Mouse (Mus musculus) forelimb bud, embryonic 11.5 days (tissue): ENCODE measurements around the gene Rgl1.
"Not testable (repeated sequence)": the region's sequence is repeated elsewhere in the genome, so short reads cannot be mapped to it uniquely, and the experiment has no call there.

ENCODE experiments used
- DNase-seq: peaks from one replicate; pipeline ENCODE4 v3.0.0-alpha.2; 2012; ENCODE audit warnings: low read depth, low spot score

The Rgl1 gene

GRCm38 (mm10) chr1:152785446-152785845, 19.3 kb upstream of the Rgl1 start:
- DNase-seq: not testable (repeated sequence)

DNA sequence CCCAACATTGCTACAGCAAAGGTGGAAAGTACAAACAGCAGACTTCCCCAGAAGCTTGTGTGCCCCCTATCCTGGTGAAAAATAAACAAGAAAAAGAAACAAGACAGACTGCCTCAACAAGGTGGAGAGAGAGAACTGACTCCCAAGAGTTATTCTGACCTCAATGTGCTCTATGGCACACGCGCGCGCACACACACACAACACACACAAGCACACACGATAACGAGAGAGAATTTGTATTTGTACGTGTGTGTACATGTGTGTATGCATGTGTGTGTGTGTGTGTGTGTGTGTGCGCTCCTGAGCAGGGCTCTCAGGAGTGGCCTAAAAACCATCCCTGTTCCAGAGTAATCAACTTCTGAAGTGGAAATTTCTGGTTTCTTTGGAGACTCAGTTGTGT, 18.5 kb upstream of the Rgl1 start:
- DNase-seq: no peak

- DNase-seq: no peak
Measured at GRCm38 (mm10) chr1:152779071-152779737, 13.1 kb upstream of the Rgl1 start.

GRCm38 (mm10) chr1:152774601-152775000, 8.4 kb upstream of the Rgl1 start:
- DNase-seq: not testable (repeated sequence)

GRCm38 (mm10) chr1:152771016-152771415, 4.9 kb upstream of the Rgl1 start:
- no peak for DNase-seq

- peak; percentile 90 for DNase-seq
Measured at GRCm38 (mm10) chr1:152767749-152768488, 1.8 kb upstream of the Rgl1 start.

GRCm38 (mm10) chr1:152766804-152767748, 925 bp upstream of the Rgl1 start:
- no peak for DNase-seq

DNA sequence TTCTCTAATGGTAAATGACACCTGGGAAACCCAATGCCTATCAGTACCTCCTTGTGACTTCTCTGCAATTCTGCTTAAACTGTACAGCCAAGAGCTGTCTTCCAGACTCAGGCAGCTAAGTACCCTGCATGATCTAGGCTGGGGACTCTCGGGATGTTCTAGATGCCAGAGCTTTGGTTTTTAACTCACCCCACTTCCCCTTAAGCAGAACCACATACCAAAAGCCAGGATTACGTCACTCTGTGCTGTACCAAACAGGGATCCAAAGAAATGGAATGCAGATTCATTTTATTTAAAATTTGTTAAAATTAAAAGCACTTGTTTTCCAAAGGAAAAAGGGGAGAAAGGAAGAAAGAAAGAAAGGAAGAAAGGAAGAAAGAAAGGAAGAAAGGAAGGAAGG, 4.4 kb downstream of the Rgl1 start:
- no peak for DNase-seq

DNA sequence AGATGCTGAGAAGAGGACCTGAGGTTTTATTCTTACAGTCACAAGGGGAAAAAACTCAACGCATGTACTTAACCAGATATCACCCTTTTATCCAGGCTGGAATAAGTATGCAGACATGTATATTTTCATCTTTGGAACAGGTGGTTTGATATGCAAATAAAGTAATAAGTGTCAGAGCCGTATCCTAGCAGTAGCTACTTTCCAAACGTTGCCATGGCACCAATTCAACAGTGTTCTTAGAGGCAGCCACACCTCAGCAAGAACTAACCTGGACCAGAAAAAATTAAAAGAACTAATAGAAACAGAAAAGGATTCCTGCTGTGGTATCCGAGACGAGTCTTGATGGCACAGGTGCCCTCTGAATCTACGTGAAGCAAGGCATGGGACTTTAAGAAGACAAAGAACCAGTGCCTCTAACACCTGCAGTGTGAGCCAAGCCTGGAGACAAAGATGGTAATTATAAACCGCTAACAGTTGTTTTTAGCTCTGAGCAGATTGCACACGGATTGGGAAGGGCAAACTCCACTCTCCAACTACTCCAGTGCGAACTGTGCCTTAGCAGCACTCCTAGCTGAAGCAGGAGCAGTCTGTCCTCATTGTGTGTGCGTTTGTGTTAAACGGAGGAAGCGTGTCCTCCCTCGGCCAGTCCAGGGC, 15.7 kb downstream of the Rgl1 start, which contains the start of gene Apobec4:
TSS of gene Apobec4 (plus strand) at position 240 of the 654 bp plus-strand sequence.
- DNase-seq: no peak

DNA sequence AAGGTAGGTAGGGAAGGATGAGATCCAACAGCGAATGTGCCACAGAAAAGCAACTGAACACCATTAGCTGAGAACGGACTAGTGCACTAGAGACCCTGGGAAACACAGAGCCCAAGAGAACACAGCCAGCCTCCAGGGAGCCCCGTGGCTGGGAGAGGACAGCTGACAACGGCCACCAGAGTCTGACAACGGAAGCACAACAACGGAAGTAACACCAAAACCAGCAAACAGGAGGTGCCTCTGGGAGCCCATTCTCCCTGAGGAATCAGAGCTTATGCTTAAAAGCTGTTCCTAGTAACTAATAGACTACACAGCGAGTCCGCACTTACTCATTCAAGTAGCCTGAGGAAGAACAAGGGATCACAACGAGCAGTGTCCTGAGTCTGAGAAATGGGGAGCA, 16.9 kb downstream of the Rgl1 start:
- DNase-seq: no peak

GRCm38 (mm10) chr1:152746426-152746825, 19.7 kb downstream of the Rgl1 start:
- DNase-seq: peak; percentile 78

- no peak for DNase-seq
Measured at GRCm38 (mm10) chr1:152743095-152743826, 22.9 kb downstream of the Rgl1 start.

GRCm38 (mm10) chr1:152739374-152739773, 26.8 kb downstream of the Rgl1 start:
- DNase-seq: no peak

DNA sequence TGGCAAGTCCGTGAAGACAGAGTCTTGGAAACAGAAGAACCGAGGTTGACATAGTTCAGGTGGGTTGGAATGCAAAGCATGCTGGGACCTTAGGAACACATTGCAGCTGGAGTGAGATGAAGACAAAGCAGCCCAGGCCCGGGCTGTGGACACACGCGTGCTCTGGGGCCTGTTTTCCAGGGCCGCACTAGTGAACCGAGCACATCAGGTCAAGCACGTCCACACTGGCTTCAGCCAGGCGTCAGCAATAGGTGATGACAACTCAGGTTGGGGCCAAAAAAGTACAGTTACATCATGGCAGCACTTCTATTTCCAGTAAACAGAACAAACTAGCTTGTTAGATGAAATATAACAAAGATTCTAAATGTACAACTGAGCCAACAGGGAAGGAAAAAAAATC, 27.4 kb downstream of the Rgl1 start:
- no peak for DNase-seq

DNA sequence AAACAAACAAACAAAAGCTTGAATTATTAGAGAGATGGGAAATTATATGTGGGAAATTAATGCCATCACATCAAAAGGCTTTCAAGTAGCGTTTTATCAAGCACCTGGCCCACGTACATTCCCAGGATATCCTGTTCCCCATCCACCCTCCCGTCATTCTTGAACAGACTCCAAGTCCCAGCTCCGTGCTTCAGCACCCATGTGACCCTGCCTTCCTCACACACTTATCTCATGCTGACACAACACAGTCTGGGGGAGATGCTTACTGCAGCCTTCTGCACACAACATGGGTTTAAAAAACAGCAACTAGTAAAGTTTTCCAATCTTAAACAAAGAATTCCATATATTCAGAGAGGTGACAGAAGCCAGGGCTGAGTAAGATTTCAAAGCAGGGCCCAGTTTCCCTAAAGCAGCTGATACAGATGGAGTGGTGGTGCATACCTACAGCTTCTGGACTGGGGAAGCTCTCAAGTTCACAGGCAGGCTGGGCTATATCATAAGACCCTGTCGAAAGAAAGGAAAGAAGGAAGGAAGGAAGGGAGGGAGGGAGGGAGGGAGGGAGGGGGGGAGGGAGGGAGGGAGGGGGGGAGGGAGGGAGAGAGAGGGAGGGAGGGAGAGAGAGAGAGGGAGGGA, 38.4 kb downstream of the Rgl1 start:
- DNase-seq: no peak

DNA sequence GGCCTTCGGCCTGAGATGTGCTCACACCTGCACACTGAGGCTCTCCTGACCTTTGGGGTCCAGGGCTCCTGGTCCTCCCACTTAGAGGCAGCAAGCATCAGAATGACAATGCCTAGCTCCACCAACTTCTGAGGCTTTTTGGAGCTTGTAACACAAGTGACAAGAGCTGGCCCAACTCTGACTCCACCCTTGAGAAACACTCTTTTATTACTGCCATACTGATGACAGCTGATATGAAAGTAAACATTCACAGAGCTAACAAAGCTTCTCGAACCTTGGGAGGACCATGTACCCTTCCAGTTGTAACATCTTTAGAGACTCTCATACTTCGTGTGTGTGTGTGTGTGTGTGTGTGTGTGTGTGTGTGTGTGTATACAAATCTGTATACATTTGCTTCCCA, 40.1 kb downstream of the Rgl1 start:
- no peak for DNase-seq

- no peak for DNase-seq
Measured at GRCm38 (mm10) chr1:152724286-152724685, 41.9 kb downstream of the Rgl1 start.

GRCm38 (mm10) chr1:152721535-152722198, 44.5 kb downstream of the Rgl1 start:
- DNase-seq: no peak

DNA sequence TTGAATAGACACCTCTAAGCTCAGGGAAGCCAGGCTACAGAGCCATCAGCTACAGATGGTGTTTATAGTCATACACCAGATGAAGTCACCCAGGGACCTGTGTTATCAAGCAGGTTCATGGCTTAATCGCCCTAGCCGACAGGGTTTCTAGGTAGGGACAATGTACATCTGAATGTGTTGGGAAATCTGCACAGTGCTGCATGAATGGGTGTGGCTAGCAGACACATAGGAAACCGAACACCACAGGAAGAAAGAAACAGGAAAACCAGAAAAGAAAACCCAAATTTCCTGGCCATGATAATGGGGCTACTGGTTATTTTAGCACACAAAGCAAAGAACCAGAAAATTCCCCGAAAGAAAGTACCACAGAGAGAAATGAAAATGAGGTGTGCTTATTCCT, 45.2 kb downstream of the Rgl1 start:
- DNase-seq: no peak

GRCm38 (mm10) chr1:152718200-152718599, 48.0 kb downstream of the Rgl1 start:
- no peak for DNase-seq
